Mouse (Mus musculus) heart, adult 8-10 months (tissue): ENCODE data around the gene Cic. TPM values are rescaled to one million over a fixed set of nuclear protein-coding genes. Genes with fewer than 3 reads are reported as not detected.

Experiments used
- DNase-seq: peaks from one replicate; pipeline ENCODE4 v3.0.0; 2022; ENCODE audit warnings: low spot score
- total RNA-seq, 4 experiments: library from RNA; stranded (reverse); gene quantifications; 2 replicates each; pipeline ENCODE4 v1.2.4; 2022

The Cic gene
- total RNA-seq, 4 experiments from 2014 or later: 52.0 to 71.5 (median 59.6) TPM

DNA sequence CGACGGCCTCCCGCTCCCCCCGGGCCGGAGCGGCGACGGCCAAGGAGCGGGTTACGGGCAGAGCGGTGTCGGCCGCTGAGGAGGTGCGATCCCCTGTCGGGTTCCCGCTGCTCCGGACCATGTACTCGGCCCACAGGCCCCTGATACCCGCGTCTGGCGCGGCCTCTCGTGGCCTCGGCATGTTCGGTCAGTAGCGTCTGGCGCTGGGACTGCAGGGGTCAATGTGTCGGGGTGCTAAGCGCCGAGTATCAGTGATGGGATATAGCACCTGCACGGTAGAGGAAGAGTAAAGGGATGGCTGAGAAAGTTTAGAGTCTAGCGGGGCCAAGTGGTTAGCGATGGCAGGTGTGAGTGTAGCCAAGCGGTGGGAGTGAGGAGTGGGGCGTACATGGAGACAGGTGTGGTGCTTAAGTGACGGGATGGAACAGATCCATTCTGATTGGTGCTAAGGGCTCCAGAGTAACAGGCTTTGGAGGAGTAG lies 15.3 kb downstream of the Cic start:
- DNase-seq: peak; percentile 33

GRCm38 (mm10) chr7:25283637-25284036 lies 16.1 kb downstream of the Cic start:
- no peak for DNase-seq

GRCm38 (mm10) chr7:25284171-25284570 lies 16.7 kb downstream of the Cic start:
- DNase-seq: no peak

- DNase-seq: no peak
These were observed 17.3 kb downstream of the Cic start for GRCm38 (mm10) chr7:25284766-25285165.

- no peak for DNase-seq
These were observed 18.2 kb downstream of the Cic start for GRCm38 (mm10) chr7:25285511-25286238.

DNA sequence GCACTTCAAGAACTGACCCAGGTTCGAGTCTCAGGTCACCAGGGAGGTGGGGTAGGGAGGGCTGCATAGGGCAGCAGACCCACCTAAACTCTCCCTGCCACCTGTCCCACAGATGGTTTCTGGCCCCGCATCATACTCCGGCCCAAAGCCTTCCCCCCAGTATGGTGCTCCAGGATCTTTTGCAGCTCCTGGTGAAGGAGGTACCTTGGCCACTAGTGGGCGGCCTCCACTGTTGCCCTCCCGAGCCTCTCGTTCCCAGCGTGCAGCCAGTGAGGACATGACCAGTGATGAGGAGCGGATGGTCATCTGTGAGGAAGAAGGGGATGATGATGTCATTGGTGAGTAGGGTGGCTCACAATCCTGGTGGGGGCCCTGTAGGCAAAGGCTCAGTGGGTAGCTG lies 19.5 kb downstream of the Cic start:
- no peak for DNase-seq

- no peak for DNase-seq
These were observed 20.5 kb downstream of the Cic start for GRCm38 (mm10) chr7:25288011-25288410.

GRCm38 (mm10) chr7:25288721-25289120 lies 21.2 kb downstream of the Cic start:
- no peak for DNase-seq

GRCm38 (mm10) chr7:25289925-25290324 lies 22.4 kb downstream of the Cic start:
- DNase-seq: no peak

DNA sequence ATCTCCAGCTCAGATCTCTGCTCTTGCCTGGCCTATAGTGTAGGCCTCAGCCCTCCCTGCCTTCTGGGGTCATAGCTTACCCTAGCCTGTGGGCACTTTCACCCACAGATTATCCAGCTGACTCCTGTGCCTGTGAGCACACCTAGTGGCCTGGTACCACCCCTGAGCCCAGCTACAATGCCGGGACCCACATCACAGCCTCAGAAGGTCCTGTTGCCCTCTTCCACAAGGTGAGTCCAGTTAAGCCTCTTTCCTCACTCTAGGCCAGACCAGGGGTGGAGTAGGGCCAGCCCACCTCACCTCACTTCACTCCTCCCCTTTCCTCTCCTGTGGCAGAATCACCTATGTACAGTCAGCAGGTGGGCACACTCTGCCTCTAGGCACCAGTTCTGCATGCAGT lies 23.0 kb downstream of the Cic start:
- DNase-seq: no peak

GRCm38 (mm10) chr7:25290911-25291310 lies 23.4 kb downstream of the Cic start:
- no peak for DNase-seq

DNA sequence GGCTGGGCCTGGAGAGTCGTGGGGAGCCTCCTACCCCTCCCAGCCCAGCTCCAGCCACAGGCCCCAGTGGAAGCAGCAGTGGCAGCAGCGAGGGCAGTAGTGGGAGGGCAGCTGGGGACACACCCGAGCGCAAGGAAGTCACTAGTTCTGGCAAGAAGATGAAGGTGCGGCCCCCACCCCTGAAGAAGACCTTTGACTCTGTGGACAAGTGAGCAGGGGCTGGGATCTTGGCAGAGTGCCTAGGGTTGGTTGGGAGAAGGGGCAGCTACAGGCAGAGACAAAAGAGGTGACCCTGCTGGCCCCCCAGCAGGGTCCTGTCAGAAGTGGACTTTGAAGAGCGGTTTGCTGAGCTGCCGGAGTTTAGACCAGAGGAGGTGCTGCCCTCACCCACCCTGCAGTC lies 24.6 kb downstream of the Cic start:
- DNase-seq: no peak

GRCm38 (mm10) chr7:25293191-25293739 lies 25.8 kb downstream of the Cic start:
- no peak for DNase-seq

- no peak for DNase-seq
These were observed 27.0 kb downstream of the Cic start for GRCm38 (mm10) chr7:25294495-25294894.

DNA sequence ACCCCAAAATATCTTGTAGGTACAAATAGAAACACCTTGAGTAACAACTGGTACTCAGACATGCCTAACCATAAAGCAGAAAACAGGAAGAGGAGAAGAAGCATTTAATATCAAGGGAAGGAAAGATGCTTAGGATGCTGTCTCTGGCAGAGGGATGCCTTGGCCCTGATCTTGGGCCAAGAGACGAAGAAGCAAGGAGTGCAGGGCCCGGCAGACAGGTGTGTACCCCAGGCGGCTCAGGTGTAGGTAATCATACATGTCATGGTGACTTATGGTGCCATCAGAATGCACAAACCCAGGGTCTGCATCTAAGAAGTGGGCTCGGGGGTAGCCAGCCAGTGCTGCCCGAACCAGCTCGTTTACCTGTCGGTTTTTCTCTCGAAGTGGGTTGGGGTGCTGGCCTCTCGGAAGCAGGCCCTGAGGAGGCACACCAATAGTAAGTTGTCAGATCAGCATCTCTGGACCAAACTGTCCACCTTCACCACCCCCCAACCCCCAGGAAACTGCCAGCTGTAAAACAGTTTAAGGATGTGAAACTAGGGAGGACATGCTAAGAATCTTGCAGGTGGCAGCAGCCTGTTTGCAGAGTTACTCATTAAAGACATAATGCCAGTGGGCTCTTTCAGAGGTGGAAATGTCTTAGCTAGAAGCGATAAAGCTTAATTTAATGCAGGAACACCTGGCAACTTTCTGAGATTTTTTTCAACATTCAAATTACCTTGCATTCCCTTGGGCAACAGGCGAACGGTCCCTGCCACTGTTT lies 27.6 kb downstream of the Cic start:
- DNase-seq: no peak

GRCm38 (mm10) chr7:25296945-25297453 lies 29.5 kb downstream of the Cic start:
- no peak for DNase-seq

GRCm38 (mm10) chr7:25297454-25298325 lies 30.2 kb downstream of the Cic start, which contains the start of gene Pafah1b3:
Pafah1b3 (minus strand) TSS chr7:25297986.
- DNase-seq: peak; percentile 58

DNA sequence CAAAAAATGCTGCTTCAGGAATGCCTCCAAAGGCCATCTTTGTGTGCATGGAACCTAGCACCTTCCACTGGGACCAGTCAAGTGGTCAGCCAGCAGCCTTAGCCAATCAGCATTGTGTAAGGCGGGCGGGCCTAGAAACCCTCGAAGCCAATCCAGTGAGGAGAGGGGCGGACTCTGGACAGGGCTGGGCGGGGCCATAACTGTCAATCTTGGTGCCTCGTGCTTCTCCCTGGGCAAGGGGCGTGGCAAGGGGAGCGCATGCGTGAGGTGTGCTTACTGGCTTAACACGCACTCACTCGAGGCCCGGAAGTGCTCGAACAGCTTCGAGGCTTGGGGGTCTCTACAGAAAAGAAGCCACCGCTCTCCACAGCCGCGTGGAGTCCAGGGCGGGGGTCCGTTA lies 33.6 kb downstream of the Cic start, which contains the start of gene Prr19:
Prr19 (plus strand) TSS at position 349 of the 400 bp plus-strand sequence.
- no peak for DNase-seq

DNA sequence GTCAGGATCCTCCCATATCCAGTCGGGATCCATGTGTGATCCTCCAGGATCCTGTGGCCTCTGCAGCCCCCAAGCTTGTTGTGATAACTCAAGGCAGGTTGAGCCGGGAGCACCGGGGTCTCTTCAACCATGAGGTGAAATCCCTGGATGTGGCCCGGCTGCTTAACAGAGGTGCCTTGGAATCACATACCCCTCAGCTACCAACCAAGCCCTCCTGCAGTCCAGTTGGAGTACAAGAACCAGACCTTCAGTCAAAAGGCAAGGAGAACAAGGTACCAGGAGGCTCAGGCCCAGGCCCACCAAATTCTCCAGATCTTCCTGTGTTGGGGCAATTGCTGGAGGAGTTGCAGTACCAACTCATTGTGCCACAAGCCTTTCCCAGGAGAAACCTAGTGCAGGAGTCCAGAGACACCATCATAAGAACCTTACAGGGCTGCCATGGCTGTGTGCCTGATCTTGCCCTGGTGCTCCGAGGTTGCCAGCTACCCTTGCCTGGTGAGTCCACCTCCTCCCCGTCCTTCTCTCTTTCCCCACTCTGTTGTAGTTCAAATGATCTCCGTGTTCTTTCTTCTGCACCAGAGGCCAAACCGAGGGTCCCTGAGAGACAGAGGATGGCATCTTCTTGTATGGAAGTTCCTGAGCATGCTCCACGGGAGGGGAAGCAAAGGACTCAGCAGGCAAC lies 35.6 kb downstream of the Cic start:
- no peak for DNase-seq

DNA sequence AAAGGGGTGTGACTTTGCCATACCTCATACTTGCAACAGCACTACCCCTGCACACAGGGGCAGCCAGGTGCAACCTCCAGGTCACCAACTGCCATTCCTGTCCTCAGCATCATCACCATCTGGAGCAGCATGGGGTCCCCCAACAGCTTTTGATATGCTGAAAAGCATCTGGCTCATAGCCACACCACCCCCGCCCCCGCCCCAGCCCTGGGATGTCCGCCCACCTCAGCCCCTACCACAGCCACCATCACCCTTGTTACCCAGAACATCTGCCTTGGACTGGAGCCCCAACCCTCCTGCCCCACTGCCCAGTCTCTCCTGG lies 36.1 kb downstream of the Cic start:
- DNase-seq: no peak

- DNase-seq: no peak
These were observed 38.0 kb downstream of the Cic start for GRCm38 (mm10) chr7:25305481-25305880.
